Mouse (Mus musculus) G1E (cell line): ENCODE results near the gene Fam20c. TPM values are rescaled to one million over a fixed set of nuclear protein-coding genes. Genes with fewer than 3 reads are reported as not detected.

Experiments
- ATAC-seq: 2 replicates; pipeline ENCODE4 v1.8.0; 2016; ENCODE audit warnings: mild to moderate bottlenecking; ENCODE audit not compliant: insufficient number of reproducible peaks, poor library complexity, low FRiP score, severe bottlenecking; ENCODE audit errors: extremely low read depth
- DNase-seq: peaks from one replicate; pipeline ENCODE4 v3.0.0; 2012; ENCODE audit warnings: low spot score
- H3K27me3 ChIP-seq: 2 replicates; pipeline ENCODE4 v1.6.1; 2012; ENCODE audit warnings: mild to moderate bottlenecking, low read length, inconsistent platforms; ENCODE audit not compliant: insufficient read depth
- H3K36me3 ChIP-seq: replicated peaks from 2 replicates; pipeline ENCODE3; 2012; ENCODE audit warnings: mild to moderate bottlenecking, inconsistent platforms
- H3K4me1 ChIP-seq: 2 replicates; pipeline ENCODE4 v1.6.1; 2012; ENCODE audit warnings: low read depth, low read length, inconsistent platforms, mixed read lengths; ENCODE audit not compliant: insufficient read depth
- H3K4me3 ChIP-seq: 2 replicates; pipeline ENCODE4 v1.5.1; 2012; ENCODE audit warnings: low read depth, mild to moderate bottlenecking, inconsistent platforms, low read length, moderate library complexity, mixed read lengths
- H3K9me3 ChIP-seq: replicated peaks from 2 replicates; pipeline ENCODE4 v1.6.1; 2012; ENCODE audit warnings: inconsistent platforms
- CTCF ChIP-seq: IDR thresholded peaks from 2 replicates; pipeline ENCODE4 v1.5.1; 2012; ENCODE audit warnings: low read depth, low read length, inconsistent platforms, mixed read lengths
- GATA1 ChIP-seq: IDR thresholded peaks from 2 replicates; pipeline ENCODE4 v1.6.1; 2012; ENCODE audit warnings: borderline replicate concordance, low read length, inconsistent platforms, mixed read lengths
- GATA2 ChIP-seq: IDR thresholded peaks from 2 replicates; pipeline ENCODE4 v1.6.1; 2012; ENCODE audit warnings: low read depth, low read length, inconsistent platforms, borderline replicate concordance
- POLR2AphosphoS5 ChIP-seq: IDR thresholded peaks from 2 replicates; pipeline ENCODE4 v1.6.1; 2012; ENCODE audit warnings: low read depth, low read length, inconsistent platforms; ENCODE audit not compliant: insufficient replicate concordance
- TAL1 ChIP-seq: conservative IDR thresholded peaks from 2 replicates; pipeline ENCODE4 v1.6.1; 2012; ENCODE audit warnings: low read depth, low read length, inconsistent platforms, mixed read lengths
- polyA plus RNA-seq: library from polyadenylated mRNA; stranded (reverse); fragments of >175 nt; gene quantifications from 2 replicates; pipeline ENCODE4 v1.2.3, GENCODE M21; 2012
- total RNA-seq, 2 experiments: library from RNA; stranded (forward) in 1 of 2; stranded (reverse) in 1 of 2; fragments of 200-1000 nt in 1 of 2; fragments of >200 nt in 1 of 2; fragmentation: Nextera tagmentation in 1 of 2; gene quantifications; 2 replicates each; pipeline ENCODE4 v1.2.3; 2014 to 2017

The Fam20c gene
- total and polyA plus RNA-seq, 3 experiments, result 0.11 TPM; not detected in 2

- ATAC-seq, result no peak
Measured at GRCm38 (mm10) chr5:138790954-138791480, 36.7 kb downstream of the Fam20c start.

DNA sequence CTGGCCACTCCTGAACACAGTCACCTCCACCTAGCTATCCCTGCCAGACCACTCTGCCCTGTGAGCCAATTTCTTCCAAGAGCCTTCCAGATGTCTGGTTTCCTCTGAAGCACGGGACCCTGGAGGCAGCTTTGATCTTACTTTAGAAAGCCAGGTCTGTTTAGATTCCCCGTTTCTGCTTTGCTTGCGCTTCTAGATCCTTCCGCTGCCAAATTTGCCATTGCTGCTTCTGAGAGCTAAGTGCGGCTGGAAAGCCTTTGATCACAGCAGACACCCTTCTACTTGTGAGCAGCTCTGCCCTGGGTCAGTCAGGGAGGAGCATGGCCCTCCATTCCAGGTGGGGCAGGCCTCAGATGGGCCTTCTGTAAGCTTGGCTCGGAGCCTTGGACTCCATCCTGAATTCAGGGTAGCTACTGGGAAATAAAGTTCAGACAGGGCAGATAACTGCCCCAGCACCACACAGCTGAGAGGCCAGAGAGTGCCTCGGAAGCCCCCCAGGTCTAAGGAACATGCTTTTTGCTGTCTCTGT, 47.3 kb downstream of the Fam20c start:
- no peaks in the 10 kb centered on the region for H3K9me3 ChIP-seq
- H3K27me3 ChIP-seq, result no peaks in the 10 kb centered on the region
- H3K36me3 ChIP-seq, result no peaks in the 10 kb centered on the region
- ATAC-seq (no peak), DNase-seq (no peak)
- TF ChIP-seq GATA2, result no peak
- no peaks in the 10 kb centered on the region for H3K4me1 ChIP-seq
- no peak overlapping the region for H3K4me3 ChIP-seq

More at GRCm38 (mm10) chr5:138790954-138791480, 36.7 kb downstream of the Fam20c start:
- Histone ChIP-seq H3K36me3 (no peaks in the 10 kb centered on the region), H3K9me3 (peaks cover 4% of the 10 kb centered on the region; the same call in 1 of the 2 replicates), H3K27me3 (peaks cover 6% of the 10 kb centered on the region; the same call in 1 of the 2 replicates), H3K4me3 (no peak overlapping the region), H3K4me1 (no peaks in the 10 kb centered on the region)
- TF ChIP-seq CTCF, result no peak
- no peak for TF ChIP-seq TAL1
- no peak for TF ChIP-seq GATA1
- TF ChIP-seq POLR2AphosphoS5, result no peak
- TF ChIP-seq GATA2, result no peak
- DNase-seq, result no peak

- Histone ChIP-seq H3K4me1 (no peaks in the 10 kb centered on the region; the same call in 1 of the 2 replicates), H3K36me3 (no peaks in the 10 kb centered on the region), H3K4me3 (no peak overlapping the region), H3K27me3 (no peaks in the 10 kb centered on the region), H3K9me3 (no peaks in the 10 kb centered on the region)
- no peak for DNase-seq
- TF ChIP-seq POLR2AphosphoS5, result no peak
- no peak for TF ChIP-seq GATA1
- no peak for TF ChIP-seq GATA2
- no peak for TF ChIP-seq TAL1
- TF ChIP-seq CTCF, result no peak
- no peak for ATAC-seq
Measured at GRCm38 (mm10) chr5:138804286-138804685, 50.0 kb downstream of the Fam20c start.

DNA sequence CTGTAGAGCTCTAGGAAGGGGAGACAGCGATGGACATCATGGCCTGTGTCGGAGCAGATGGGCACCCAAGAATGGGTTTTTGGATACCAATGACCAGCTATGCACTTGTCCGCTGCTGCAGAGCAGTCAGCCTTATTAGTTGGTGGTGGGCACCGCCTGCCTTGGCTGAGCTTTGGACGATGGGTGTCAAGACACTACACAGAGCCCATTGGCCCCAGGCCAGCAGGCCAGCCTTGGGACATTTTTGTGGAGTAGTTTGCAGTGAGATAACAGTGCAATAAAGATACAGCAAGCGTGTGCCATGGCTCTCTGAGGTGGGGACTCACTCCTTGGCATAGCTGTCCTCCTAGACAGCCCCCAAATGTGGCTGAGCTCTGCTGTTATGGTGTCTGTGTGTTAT, 55.5 kb downstream of the Fam20c start:
- Histone ChIP-seq H3K4me3 (no peak overlapping the region), H3K9me3 (no peaks in the 10 kb centered on the region), H3K4me1 (no peaks in the 10 kb centered on the region; the same call in 1 of the 2 replicates), H3K36me3 (no peaks in the 10 kb centered on the region), H3K27me3 (no peaks in the 10 kb centered on the region)
- no peak for TF ChIP-seq CTCF
- no peak for TF ChIP-seq POLR2AphosphoS5
- TF ChIP-seq GATA1, result no peak
- no peak for TF ChIP-seq TAL1
- DNase-seq (no peak), ATAC-seq (no peak; the same call in 1 of the 2 replicates)

DNA sequence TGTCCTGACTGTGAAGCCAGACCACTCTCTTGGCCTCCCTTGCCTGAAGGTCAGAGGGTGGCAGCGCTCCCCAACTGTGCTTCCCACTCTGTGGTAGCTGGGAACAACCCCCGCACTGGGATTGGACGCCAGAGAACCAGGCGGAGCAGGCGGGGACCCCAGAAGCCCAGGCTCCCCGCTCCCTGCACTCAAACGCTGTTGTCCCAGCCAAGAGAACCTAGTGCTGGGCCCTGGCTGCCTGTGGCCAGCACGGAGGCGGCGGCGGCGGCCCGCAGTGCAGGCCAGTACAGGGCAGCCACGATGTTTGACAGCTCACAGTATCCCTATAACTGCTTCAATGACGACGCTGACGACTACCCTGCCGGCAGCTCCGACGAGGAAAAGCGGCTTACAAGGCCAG, 65.5 kb downstream of the Fam20c start, which contains the start of gene Gm5294:
Gene Gm5294, plus strand, starts transcription at position 301 of the 400 bp plus-strand sequence.
- Histone ChIP-seq H3K36me3 (no peaks in the 10 kb centered on the region), H3K4me1 (no peaks in the 10 kb centered on the region), H3K9me3 (peaks cover 18% of the 10 kb centered on the region), H3K4me3 (no peak within 1 kb of the TSS; the same call in 1 of the 2 replicates), H3K27me3 (no peaks in the 10 kb centered on the region)
- TF ChIP-seq CTCF, result no peak
- no peak for TF ChIP-seq GATA2
- TF ChIP-seq POLR2AphosphoS5, result no peak
- no peak for TF ChIP-seq TAL1
- TF ChIP-seq GATA1, result no peak
- ATAC-seq (no peak), DNase-seq (no peak)

- DNase-seq (no peak), ATAC-seq (no peak)
- no peaks in the 10 kb centered on the region for H3K4me1 ChIP-seq
- peaks cover 18% of the 10 kb centered on the region for H3K9me3 ChIP-seq
- TF ChIP-seq CTCF (no peak), POLR2AphosphoS5 (no peak), TAL1 (no peak), GATA1 (no peak), GATA2 (no peak)
- no peaks in the 10 kb centered on the region for H3K36me3 ChIP-seq
- H3K4me3 ChIP-seq, result no peak overlapping the region; the same call in 1 of the 2 replicates
- H3K27me3 ChIP-seq, result no peaks in the 10 kb centered on the region
Measured at GRCm38 (mm10) chr5:138820717-138821332, 66.5 kb downstream of the Fam20c start.
